Mouse (Mus musculus) MEL (cell line): ENCODE data around the gene Rps21. TPM values are rescaled to one million over a fixed set of nuclear protein-coding genes. Genes with fewer than 3 reads are reported as not detected.

Source experiments
- DNase-seq: peaks from one replicate; pipeline ENCODE4 v3.0.0; 2011; ENCODE audit warnings: low read depth, low spot score
- H3K27ac ChIP-seq: 2 replicates; pipeline ENCODE4 v1.5.1; 2012; ENCODE audit warnings: low read depth, mild to moderate bottlenecking, control low read depth, low read length, moderate library complexity; ENCODE audit not compliant: control insufficient read depth
- H3K27me3 ChIP-seq, 2 experiments: fragments of 150-350 bp in 1 of 2; sonication (generic) in 1 of 2; 2 replicates each; pipeline ENCODE4 v1.6.1; 2012; ENCODE audit warnings: low read length in 2 of 2, mild to moderate bottlenecking in 2 of 2, improper control_type of control experiment in 1 of 2, moderate library complexity in 1 of 2; ENCODE audit not compliant: insufficient read depth in 2 of 2, control insufficient read depth in 1 of 2
- H3K36me3 ChIP-seq, 2 experiments: 2 replicates each; pipeline ENCODE4 v1.6.1; 2012 to 2014; ENCODE audit warnings: low read length in 2 of 2, improper control_type of control experiment in 1 of 2, inconsistent platforms in 1 of 2, mild to moderate bottlenecking in 1 of 2; ENCODE audit not compliant: insufficient read depth in 2 of 2, control insufficient read depth in 1 of 2
- H3K4me1 ChIP-seq, 2 experiments: fragments of 150-350 bp in 1 of 2; sonication (generic) in 1 of 2; 2 replicates each; pipeline ENCODE4 v1.6.1; 2012; ENCODE audit warnings: low read length in 2 of 2, improper control_type of control experiment in 1 of 2, mild to moderate bottlenecking in 1 of 2; ENCODE audit not compliant: insufficient read depth in 2 of 2, control insufficient read depth in 1 of 2
- H3K4me3 ChIP-seq, 2 experiments: fragments of 150-350 bp in 1 of 2; sonication (generic) in 1 of 2; 2 replicates each; pipeline ENCODE4 v1.5.1; 2012; ENCODE audit warnings: low read depth in 2 of 2, low read length in 2 of 2, mild to moderate bottlenecking in 2 of 2, moderate library complexity in 2 of 2, control low read depth in 1 of 2, improper control_type of control experiment in 1 of 2; ENCODE audit not compliant: control insufficient read depth in 1 of 2, insufficient read depth in 1 of 2
- H3K79me2 ChIP-seq: 2 replicates; pipeline ENCODE4 v1.6.1; 2012; ENCODE audit warnings: mild to moderate bottlenecking, low read length, moderate library complexity; ENCODE audit not compliant: control insufficient read depth, poor library complexity, insufficient read depth
- H3K9ac ChIP-seq: 2 replicates; pipeline ENCODE4 v1.6.1; 2012; ENCODE audit warnings: low read depth, mild to moderate bottlenecking, control low read depth, low read length, moderate library complexity; ENCODE audit not compliant: control insufficient read depth, poor library complexity, severe bottlenecking
- H3K9me3 ChIP-seq: fragments of 150-350 bp; sonication (generic); replicated peaks from 2 replicates; pipeline ENCODE4 v1.6.1; 2012; ENCODE audit warnings: mild to moderate bottlenecking, low read length, improper control_type of control experiment, moderate library complexity; ENCODE audit not compliant: insufficient read depth
- BHLHE40 ChIP-seq: IDR thresholded peaks from 2 replicates; pipeline ENCODE4 v1.6.1; 2012; ENCODE audit warnings: low read depth, mild to moderate bottlenecking, inconsistent platforms, low read length, improper control_type of control experiment, borderline replicate concordance
- CHD2 ChIP-seq: IDR thresholded peaks from 2 replicates; pipeline ENCODE4 v1.6.1; 2011; ENCODE audit warnings: low read length, improper control_type of control experiment
- CTCF ChIP-seq, 3 experiments: IDR thresholded peaks in 2 of 3; conservative IDR thresholded peaks in 1 of 3; 2 replicates each; pipeline ENCODE4 v1.5.1; 2011 to 2012; ENCODE audit warnings: low read length in 3 of 3, low read depth in 2 of 3, mild to moderate bottlenecking in 2 of 3, improper control_type of control experiment in 1 of 3, inconsistent platforms in 1 of 3, mixed read lengths in 1 of 3, moderate library complexity in 1 of 3; ENCODE audit not compliant: control insufficient read depth in 1 of 3, insufficient read depth in 1 of 3, poor library complexity in 1 of 3, severe bottlenecking in 1 of 3
- E2F4 ChIP-seq: IDR thresholded peaks from 2 replicates; pipeline ENCODE4 v1.6.1; 2011; ENCODE audit warnings: low read depth, low read length, improper control_type of control experiment, borderline replicate concordance
- ELF1 ChIP-seq: IDR thresholded peaks from 2 replicates; pipeline ENCODE4 v1.6.1; 2014; ENCODE audit warnings: low read depth, mild to moderate bottlenecking, inconsistent platforms, low read length, improper control_type of control experiment, moderate library complexity
- GABPA ChIP-seq: IDR thresholded peaks from 2 replicates; pipeline ENCODE4 v1.6.1; 2012; ENCODE audit warnings: low read depth, mild to moderate bottlenecking, inconsistent platforms, low read length, improper control_type of control experiment, moderate library complexity
- GATA1 ChIP-seq: IDR thresholded peaks from 2 replicates; pipeline ENCODE4 v1.6.1; 2011; ENCODE audit warnings: low read depth, low read length, improper control_type of control experiment
- KAT2A ChIP-seq: conservative IDR thresholded peaks from 2 replicates; pipeline ENCODE4 v1.6.1; 2012; ENCODE audit warnings: low read depth, low read length, improper control_type of control experiment, inconsistent platforms
- MAFK ChIP-seq: IDR thresholded peaks from 2 replicates; pipeline ENCODE4 v1.6.1; 2011; ENCODE audit warnings: low read depth, mild to moderate bottlenecking, low read length, improper control_type of control experiment, borderline replicate concordance
- MAX ChIP-seq: IDR thresholded peaks from 2 replicates; pipeline ENCODE4 v1.6.1; 2011; ENCODE audit warnings: low read length, improper control_type of control experiment
- MAZ ChIP-seq: IDR thresholded peaks from 2 replicates; pipeline ENCODE4 v1.6.1; 2012; ENCODE audit warnings: low read depth, mild to moderate bottlenecking, inconsistent platforms, low read length, improper control_type of control experiment
- MYB ChIP-seq: IDR thresholded peaks from 2 replicates; pipeline ENCODE4 v1.6.1; 2011; ENCODE audit warnings: mild to moderate bottlenecking, low read depth, low read length, improper control_type of control experiment
- NELFE ChIP-seq: IDR thresholded peaks from 2 replicates; pipeline ENCODE4 v1.6.1; 2011; ENCODE audit warnings: low read depth, low read length, improper control_type of control experiment
- POLR2A ChIP-seq, 2 experiments: IDR thresholded peaks; 2 replicates each; pipeline ENCODE4 v1.6.1; 2011 to 2012; ENCODE audit warnings: low read length in 2 of 2, mild to moderate bottlenecking in 2 of 2, control low read depth in 1 of 2, improper control_type of control experiment in 1 of 2, low read depth in 1 of 2, moderate library complexity in 1 of 2; ENCODE audit not compliant: control insufficient read depth in 1 of 2, insufficient read depth in 1 of 2, poor library complexity in 1 of 2
- POLR2AphosphoS5 ChIP-seq: IDR thresholded peaks from 2 replicates; pipeline ENCODE4 v1.6.1; 2012; ENCODE audit warnings: low read depth, borderline replicate concordance, mild to moderate bottlenecking, inconsistent platforms, low read length, moderate library complexity, mixed read lengths
- SIN3A ChIP-seq: IDR thresholded peaks from 2 replicates; pipeline ENCODE4 v1.6.1; 2012; ENCODE audit warnings: low read length, improper control_type of control experiment, inconsistent platforms
- TAL1 ChIP-seq: IDR thresholded peaks from 2 replicates; pipeline ENCODE4 v1.6.1; 2012; ENCODE audit warnings: mild to moderate bottlenecking, inconsistent platforms, low read length, moderate library complexity, mixed read lengths
- TBP ChIP-seq: IDR thresholded peaks from 2 replicates; pipeline ENCODE4 v1.8.0; 2011; ENCODE audit warnings: low read depth, low read length, improper control_type of control experiment
- USF2 ChIP-seq, 2 experiments: IDR thresholded peaks; 2 replicates each; pipeline ENCODE4 v1.6.1; 2011 to 2012; ENCODE audit warnings: improper control_type of control experiment in 2 of 2, low read length in 2 of 2, borderline replicate concordance in 1 of 2, inconsistent platforms in 1 of 2, low read depth in 1 of 2, mild to moderate bottlenecking in 1 of 2; ENCODE audit not compliant: insufficient read depth in 1 of 2
- ZC3H11A ChIP-seq: IDR thresholded peaks from 2 replicates; pipeline ENCODE4 v1.6.1; 2012; ENCODE audit warnings: low read depth, mild to moderate bottlenecking, inconsistent platforms, low read length, improper control_type of control experiment
- ZKSCAN1 ChIP-seq: IDR thresholded peaks from 2 replicates; pipeline ENCODE4 v1.6.1; 2012; ENCODE audit warnings: low read depth, mild to moderate bottlenecking, inconsistent platforms, low read length, improper control_type of control experiment, moderate library complexity
- ZMIZ1 ChIP-seq: IDR thresholded peaks from 2 replicates; pipeline ENCODE4 v1.6.1; 2012; ENCODE audit warnings: low read depth, mild to moderate bottlenecking, inconsistent platforms, low read length, improper control_type of control experiment, moderate library complexity
- ZNF384 ChIP-seq: IDR thresholded peaks from 2 replicates; pipeline ENCODE4 v1.6.1; 2012; ENCODE audit warnings: low read depth, mild to moderate bottlenecking, inconsistent platforms, low read length, improper control_type of control experiment
- polyA plus RNA-seq, 2 experiments: library from polyadenylated mRNA; stranded (reverse) in 1 of 2; unstranded in 1 of 2; fragments of >175 nt in 1 of 2; fragments of >200 nt in 1 of 2; gene quantifications; 2 replicates each; pipeline versions ENCODE4 v1.2.1 to v1.2.4; 2012; ENCODE audit warnings: low replicate concordance in 2 of 2, low read depth in 1 of 2; ENCODE audit not compliant: insufficient read length in 2 of 2, insufficient read depth in 1 of 2, missing spikeins in 1 of 2
- total RNA-seq: library from RNA; depleted of rRNA; stranded (reverse); fragments of 300-350 nt; gene quantifications from 2 replicates; pipeline ENCODE4 v1.2.3, GENCODE M21; 2012

Gene Rps21
- total and polyA plus RNA-seq, 3 experiments: 995 to 4,916 (median 1,182) TPM

DNA sequence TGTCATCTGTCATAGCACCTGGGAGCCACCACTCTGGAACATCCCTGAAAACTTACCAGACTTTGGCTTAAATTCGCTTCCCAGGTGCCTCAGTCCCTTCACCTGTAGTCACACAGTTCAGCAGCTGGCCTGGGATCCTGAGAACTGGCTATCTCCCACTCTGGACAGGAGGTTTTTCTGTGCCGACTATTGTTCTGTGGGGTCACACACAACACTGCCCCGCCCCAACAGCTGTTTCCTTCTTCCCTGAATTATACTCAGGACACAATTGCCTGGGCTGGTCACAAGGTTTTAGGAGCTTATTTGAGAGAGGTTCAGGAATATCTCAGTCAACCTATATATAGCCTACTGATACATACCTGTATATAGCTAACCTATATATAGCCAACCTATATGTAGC, 5.3 kb downstream of the Rps21 start:
- Histone ChIP-seq H3K4me1 (no peaks in the 10 kb centered on the region; a peak in 1 of 4 replicates), H3K9ac (no peak overlapping the region), H3K79me2 (peaks cover 13% of the 10 kb centered on the region), H3K27ac (no peak overlapping the region), H3K9me3 (no peaks in the 10 kb centered on the region), H3K4me3 (no peak overlapping the region), H3K36me3 (peaks cover 6 to 9% of the 10 kb centered on the region in 2 experiments), H3K27me3 (no peaks in the 10 kb centered on the region)
- no peak for DNase-seq
- no peak for TF ChIP-seq GATA1
- no peak for TF ChIP-seq GABPA
- TF ChIP-seq ZKSCAN1: no peak
- no peak for TF ChIP-seq MAZ
- no peak for TF ChIP-seq CTCF (IDR thresholded peaks at IDR 0.05 in 2 of 3, conservative IDR thresholded peaks at IDR 0.05 in 1 of 3; ENCODE audit: control insufficient read depth in 1 of 3, insufficient read depth in 1 of 3, low read depth in 2 of 3, low read length in 3 of 3, poor library complexity in 1 of 3, severe bottlenecking in 1 of 3)
- TF ChIP-seq NELFE: no peak

DNA sequence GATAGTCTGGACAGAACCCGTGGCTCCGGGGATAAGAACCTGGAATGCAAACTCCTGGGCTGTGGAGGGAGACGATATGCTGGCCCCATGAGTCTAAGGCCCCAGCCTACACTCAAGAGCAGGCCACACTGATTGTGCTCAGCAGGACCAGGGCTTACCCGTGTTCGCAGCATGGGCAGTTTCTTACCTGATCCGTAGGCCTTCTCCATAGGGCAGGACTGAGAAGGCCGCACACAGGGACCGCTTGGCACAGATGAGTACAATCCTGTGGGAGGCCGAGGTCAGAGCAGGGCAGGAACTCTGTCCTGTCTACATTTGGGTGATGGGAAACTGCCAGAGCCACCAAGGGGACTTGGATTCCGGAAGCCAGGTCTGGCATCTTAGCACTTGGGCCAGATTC, 5.7 kb downstream of the Rps21 start:
- Histone ChIP-seq H3K4me3 (no peak overlapping the region), H3K79me2 (peaks cover 8% of the 10 kb centered on the region), H3K9ac (no peak overlapping the region), H3K9me3 (no peaks in the 10 kb centered on the region), H3K27me3 (no peaks in the 10 kb centered on the region), H3K36me3 (peaks cover 5 to 9% of the 10 kb centered on the region in 2 experiments), H3K27ac (no peak overlapping the region), H3K4me1 (no peaks in the 10 kb centered on the region; a peak in 1 of 4 replicates)
- TF ChIP-seq MYB (no peak), ZC3H11A (no peak), ZNF384 (no peak), ELF1 (no peak), KAT2A (no peak), GATA1 (no peak), USF2 (IDR thresholded peaks at IDR 0.05; ENCODE audit: borderline replicate concordance in 1 of 2, insufficient read depth in 1 of 2, low read depth in 1 of 2, low read length in 2 of 2) (no peak), TBP (no peak), ZMIZ1 (no peak)
- no peak for DNase-seq

DNA sequence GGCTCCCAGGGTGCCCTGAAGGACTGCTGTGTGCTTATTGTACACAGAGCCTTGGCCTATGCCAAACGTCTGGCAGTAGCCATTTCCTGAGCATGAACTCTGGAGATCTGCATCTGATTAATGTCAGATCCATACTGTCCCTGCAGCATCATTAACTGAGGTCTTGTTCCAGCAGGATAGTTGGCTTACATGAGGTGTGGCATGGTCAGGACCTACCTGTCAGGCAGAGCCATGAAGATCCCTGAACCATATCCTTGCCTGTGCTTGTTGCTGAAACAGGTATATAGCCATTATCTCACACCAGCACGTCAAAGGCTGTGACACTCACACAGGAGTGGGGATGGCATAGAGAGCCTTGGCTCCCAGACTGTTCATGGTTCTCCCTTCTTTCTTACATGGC, 10.8 kb downstream of the Rps21 start:
- no peak for DNase-seq
- H3K9me3 ChIP-seq: no peaks in the 10 kb centered on the region
- H3K4me3 ChIP-seq: no peak overlapping the region
- H3K27me3 ChIP-seq: no peaks in the 10 kb centered on the region
- H3K4me1 ChIP-seq: peaks cover 0 to 3% of the 10 kb centered on the region in 2 experiments; a peak in 2 of 4 replicates
- peaks cover 6% of the 10 kb centered on the region for H3K79me2 ChIP-seq
- H3K36me3 ChIP-seq: peaks cover 0 to 1% of the 10 kb centered on the region in 2 experiments; a peak in 1 of 4 replicates
- no peak overlapping the region for H3K27ac ChIP-seq
- TF ChIP-seq KAT2A: no peak
- TF ChIP-seq ZC3H11A: no peak
- no peak for TF ChIP-seq CTCF (IDR thresholded peaks at IDR 0.05 in 2 of 3, conservative IDR thresholded peaks at IDR 0.05 in 1 of 3; ENCODE audit: control insufficient read depth in 1 of 3, insufficient read depth in 1 of 3, low read depth in 2 of 3, low read length in 3 of 3, poor library complexity in 1 of 3, severe bottlenecking in 1 of 3)
- no peak for TF ChIP-seq POLR2A (IDR thresholded peaks at IDR 0.05; ENCODE audit: control insufficient read depth in 1 of 2, insufficient read depth in 1 of 2, low read depth in 1 of 2, low read length in 2 of 2, poor library complexity in 1 of 2)
- no peak for TF ChIP-seq MAFK
- no peak for TF ChIP-seq GABPA
- TF ChIP-seq TAL1: no peak
- no peak for TF ChIP-seq ELF1
- TF ChIP-seq SIN3A: no peak
- TF ChIP-seq POLR2AphosphoS5: no peak
- no peak for TF ChIP-seq CHD2
- no peak for TF ChIP-seq E2F4
- TF ChIP-seq MAZ: no peak
- no peak for TF ChIP-seq BHLHE40
- no peak for TF ChIP-seq MAX
- no peak overlapping the region for H3K9ac ChIP-seq
